24 mouse cellular contexts compared by ENCODE assay signal in the genomic region with DNA sequence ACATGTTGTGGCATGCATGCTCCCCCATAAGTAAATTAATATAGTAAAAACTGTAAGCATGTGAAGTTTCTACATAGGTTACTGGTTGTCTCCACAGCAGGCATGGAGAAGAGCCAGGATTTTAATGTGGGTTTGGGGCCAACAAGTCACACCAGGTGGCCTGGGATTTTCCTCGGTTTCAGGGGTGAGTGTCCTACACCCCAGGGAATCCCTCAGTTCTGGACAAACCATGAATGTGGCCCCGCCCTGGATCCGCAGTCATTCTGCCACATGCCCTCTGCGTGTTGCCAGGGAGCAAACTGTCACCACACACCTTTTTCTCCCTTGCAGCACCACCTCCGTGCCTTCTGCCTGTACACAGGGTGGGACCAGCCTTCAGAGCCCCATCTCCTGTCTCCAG. TPM values are rescaled to one million over a fixed set of nuclear protein-coding genes. Genes with fewer than 3 reads are reported as not detected.
DNase-seq lines count a peak whose midpoint lies in the region; ATAC-seq and TF ChIP-seq lines count a peak whose summit lies in the region.
"Had no signal": no experiment of that assay in that cellular context is flagged by ENCODE, and none has a peak within 500 bp of the region (broad histone marks: within the 10 kb centered on the region; RNA-seq: fewer than 3 reads in every experiment).

No protein-coding gene starts in this region.

- TF ChIP-seq CTCF in intestine, postnatal 0 days (IDR thresholded peaks at IDR 0.05; ENCODE audit: low read depth) = no peak

- H3K36me3 ChIP-seq in intestine, postnatal 0 days (ENCODE audit: control insufficient read depth, insufficient read depth) = no peaks in the 10 kb centered on the region
- H3K36me3 ChIP-seq: embryonic facial prominence, embryonic 10.5 days; embryonic facial prominence, embryonic 13.5 days; forebrain, embryonic 12.5 days; forebrain, embryonic 15.5 days; G1E; heart, embryonic 10.5 days; heart, embryonic 13.5 days had no signal

- H3K4me2 ChIP-seq in intestine, postnatal 0 days (replicated peaks; ENCODE audit: low read depth) = no peak overlapping the region
- H3K4me2 ChIP-seq: embryonic facial prominence, embryonic 13.5 days; forebrain, embryonic 12.5 days; forebrain, embryonic 15.5 days; heart, embryonic 13.5 days; hindbrain, embryonic 14.5 days had no signal

- 46% methylated on average over 5 of the region's 5 CpGs for WGBS in intestine, postnatal 0 days

- H3K27ac ChIP-seq in intestine, postnatal 0 days (ENCODE audit: low read depth, low read length) = no peak overlapping the region
- H3K27ac ChIP-seq: embryonic facial prominence, embryonic 10.5 days; embryonic facial prominence, embryonic 13.5 days; forebrain, embryonic 12.5 days; forebrain, embryonic 15.5 days; heart, adult 2 months; heart, embryonic 10.5 days; heart, embryonic 13.5 days; hindbrain, embryonic 14.5 days; hindbrain, postnatal 0 days had no signal

- no peak overlapping the region for H3K9ac ChIP-seq in intestine, postnatal 0 days (ENCODE audit: low read depth, low read length)
- H3K9ac ChIP-seq: embryonic facial prominence, embryonic 13.5 days; forebrain, embryonic 12.5 days; forebrain, embryonic 15.5 days; heart, embryonic 13.5 days; hindbrain, embryonic 14.5 days had no signal

- no peak overlapping the region for H3K4me3 ChIP-seq in intestine, postnatal 0 days (ENCODE audit: low read depth, low read length)
- H3K4me3 ChIP-seq: embryonic facial prominence, embryonic 10.5 days; embryonic facial prominence, embryonic 13.5 days; erythroblast, embryonic 14.5 days; forebrain, embryonic 12.5 days; forebrain, embryonic 15.5 days; heart, adult 2 months; heart, embryonic 10.5 days; heart, embryonic 13.5 days had no signal

- ATAC-seq in intestine, postnatal 0 days = no peak
- ATAC-seq: forebrain, embryonic 15.5 days; hindbrain, postnatal 0 days; inflammation-experienced regulatory T-cells, adult 6 months; intestine, embryonic 16.5 days; Patski had no signal

- peak; percentile 78 for DNase-seq in cerebellum, adult 11-12 months
- no peak for DNase-seq in cerebellum, adult 11 months
- peak; percentile 83 for DNase-seq in cerebellum, adult 9-10 months
- no peak for DNase-seq in cerebellum, adult 8-10 months
- DNase-seq in cerebellum, postnatal 10 days = peak; percentile 72 to 76
- DNase-seq in heart, adult 11 months = no peak
- DNase-seq: gastrocnemius, postnatal 25 days had no signal

- no peaks in the 10 kb centered on the region for H3K9me3 ChIP-seq in intestine, postnatal 0 days (ENCODE audit: control insufficient read depth)
- H3K9me3 ChIP-seq: embryonic facial prominence, embryonic 10.5 days; embryonic facial prominence, embryonic 13.5 days; forebrain, embryonic 12.5 days; forebrain, embryonic 15.5 days; heart, embryonic 10.5 days; heart, embryonic 13.5 days had no signal

- H3K27me3 ChIP-seq in intestine, postnatal 0 days (replicated peaks; ENCODE audit: control insufficient read depth, insufficient read depth, low read length) = peaks cover 39% of the 10 kb centered on the region

- no peaks in the 10 kb centered on the region; the same call in 1 of the 2 replicates for H3K4me1 ChIP-seq in intestine, postnatal 0 days (replicated peaks; ENCODE audit: control insufficient read depth, insufficient read depth, low read length)

RNA-seq across cellular contexts. Expression of a gene that starts 4.1 kb away (rescaled TPM):
- polyA plus RNA-seq in intestine, postnatal 0 days (2015; fragmentation: Nextera tagmentation; extraction: Ambion mirVana) = 1.2 and 1.6 TPM in 2 replicates
- polyA plus RNA-seq: erythroblast, embryonic 14.5 days had no signal

RNA-seq across cellular contexts. Expression of a gene that starts 25.4 kb away (rescaled TPM):
- 0.61 TPM in 1 of 2 replicates, not detected in the other for polyA plus RNA-seq in intestine, postnatal 0 days (2015; fragmentation: Nextera tagmentation; extraction: Ambion mirVana)
- polyA plus RNA-seq: embryonic facial prominence, embryonic 10.5 days; erythroblast, embryonic 14.5 days; G1E; heart, embryonic 10.5 days; heart, embryonic 13.5 days; heart, embryonic 16.5 days; inflammation-experienced regulatory T-cells, adult 6 months; intestine, embryonic 16.5 days; kidney, adult 2 months had no signal

RNA-seq across cellular contexts. Expression of a gene that starts 25.8 kb away (rescaled TPM):
- polyA plus RNA-seq in intestine, postnatal 0 days (2015; fragmentation: Nextera tagmentation; extraction: Ambion mirVana) = 13.8 and 15.7 TPM in 2 replicates

RNA-seq across cellular contexts. Expression of a gene that starts 31.0 kb away (rescaled TPM):
- polyA plus RNA-seq in intestine, postnatal 0 days (2015; fragmentation: Nextera tagmentation; extraction: Ambion mirVana) = 19.5 and 20.1 TPM in 2 replicates

Comparison
In these comparisons a context has a peak if more than half of its experiments do, and no peak if none do; other contexts are left out.
1. DNase-seq: peak in cerebellum, adult 11-12 months (single experiment), cerebellum, adult 9-10 months (single experiment) and cerebellum, postnatal 10 days (2 of 2); none in cerebellum, adult 11 months (single experiment), cerebellum, adult 8-10 months (single experiment) and heart, adult 11 months (single experiment).